Mouse (Mus musculus): ENCODE measurements around the gene 2510002D24Rik. TPM values are rescaled to one million over a fixed set of nuclear protein-coding genes. Genes with fewer than 3 reads are reported as not detected.
A peak's percentile ranks its signal among the peaks of the same experiment; 100 is the strongest.

The 2510002D24Rik gene
- 10 to 100 TPM; 23.8 to 28.2 TPM for total RNA-seq (2021)

DNA sequence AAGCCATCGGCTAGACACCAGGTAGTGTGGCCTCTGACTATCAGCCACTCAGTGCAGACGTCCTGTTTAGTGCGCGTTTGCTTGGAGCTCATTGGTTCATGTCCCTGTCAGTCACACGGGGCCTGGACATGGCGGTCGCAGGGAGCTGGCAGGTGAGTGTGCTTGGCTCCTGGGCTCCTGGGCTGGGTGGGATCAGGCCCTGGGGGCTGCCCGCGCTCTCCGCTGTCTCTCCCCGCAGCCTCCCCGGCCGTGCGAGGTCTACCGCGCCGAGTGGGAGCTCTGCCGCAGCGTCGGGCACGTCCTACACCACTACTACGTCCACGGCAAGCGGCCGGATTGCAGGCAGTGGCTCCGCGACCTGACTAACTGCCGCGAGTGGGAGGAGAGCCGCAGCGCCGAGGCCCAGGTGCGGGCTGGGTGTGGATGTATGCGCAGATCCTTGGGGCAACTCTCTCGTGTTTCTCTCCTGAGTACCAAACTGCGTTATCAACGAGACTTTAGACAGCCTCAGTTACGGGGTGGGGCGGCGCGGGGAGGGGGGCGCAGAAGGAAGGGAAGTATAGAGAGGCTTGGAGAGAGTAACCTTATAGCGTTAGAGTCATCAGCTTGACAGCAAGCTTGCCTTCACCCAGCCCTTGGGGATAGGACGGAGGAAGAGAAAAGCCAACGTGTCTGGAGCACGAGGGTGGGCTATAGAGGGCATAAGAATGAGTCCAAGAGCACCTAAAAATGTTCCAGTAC lies at the start of gene 2510002D24Rik, which contains the start of gene Gm28539:
TSS of gene 2510002D24Rik (plus strand) at position 111 of the 741 bp plus-strand sequence.
TSS of gene Gm28539 (plus strand) at position 117 of the 741 bp plus-strand sequence.
- DNase-seq (ENCODE audit: extremely low spot score in 1 of 2, low spot score in 1 of 2) = peak; percentile 85 to 91

DNA sequence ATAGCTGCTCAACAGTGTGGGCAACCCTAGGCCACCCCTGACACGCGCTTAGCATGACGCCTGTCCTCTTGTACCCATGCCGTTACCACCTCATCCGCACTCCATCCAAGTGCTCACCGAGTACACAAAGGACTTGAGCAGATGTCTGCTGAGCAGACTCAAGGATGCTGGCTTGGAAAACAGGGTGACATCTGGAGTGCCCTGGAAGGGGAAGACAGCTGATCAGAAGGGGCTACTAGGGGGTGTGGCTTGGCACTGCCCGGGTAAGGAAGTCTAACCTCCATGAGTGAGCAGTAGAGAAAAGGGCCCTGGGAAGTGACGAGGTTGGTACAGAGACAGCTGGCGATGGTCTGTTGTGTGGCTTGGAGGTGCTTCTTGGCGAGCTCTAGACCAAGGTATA lies 49.7 kb upstream of the 2510002D24Rik start:
- DNase-seq (ENCODE audit: extremely low spot score in 1 of 2, low spot score in 1 of 2) = no peak

DNA sequence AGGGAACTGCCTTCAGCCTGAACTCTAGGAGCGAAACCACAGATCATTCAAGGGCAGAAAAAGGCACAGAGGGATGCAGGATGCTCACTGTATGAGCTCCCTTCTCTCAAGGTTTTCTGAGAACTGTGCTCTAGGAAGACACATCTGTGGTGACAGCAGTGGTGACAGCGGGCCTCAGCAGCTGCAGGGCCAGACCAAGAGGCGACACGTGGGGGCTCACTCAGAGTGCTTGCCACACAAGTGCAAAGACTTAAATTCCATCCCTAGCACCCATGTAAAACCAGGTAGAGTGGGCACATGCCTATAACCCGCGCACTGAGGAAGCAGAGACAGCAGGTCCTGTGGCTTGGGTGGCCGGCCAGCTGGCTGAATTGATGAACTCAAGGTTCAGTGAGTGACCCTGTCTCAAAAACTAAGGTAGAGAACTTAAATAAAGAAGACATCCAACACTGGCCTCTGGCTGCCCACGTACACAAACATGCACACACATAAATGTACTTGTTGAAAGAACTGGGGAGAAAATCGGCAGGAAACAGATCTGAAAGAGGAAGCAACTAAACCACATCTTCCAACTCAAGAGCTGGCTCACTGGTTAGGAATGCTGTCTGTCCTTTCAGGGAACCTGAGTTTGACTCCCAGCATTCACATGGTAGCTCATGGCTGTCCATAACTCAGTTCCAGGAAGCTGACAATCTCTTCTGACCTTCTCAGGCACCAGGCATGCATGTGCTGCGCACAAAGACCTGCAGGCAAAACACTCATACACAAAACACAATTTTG lies 47.6 kb upstream of the 2510002D24Rik start:
- DNase-seq (ENCODE audit: extremely low spot score in 1 of 2, low spot score in 1 of 2) = no peak

DNA sequence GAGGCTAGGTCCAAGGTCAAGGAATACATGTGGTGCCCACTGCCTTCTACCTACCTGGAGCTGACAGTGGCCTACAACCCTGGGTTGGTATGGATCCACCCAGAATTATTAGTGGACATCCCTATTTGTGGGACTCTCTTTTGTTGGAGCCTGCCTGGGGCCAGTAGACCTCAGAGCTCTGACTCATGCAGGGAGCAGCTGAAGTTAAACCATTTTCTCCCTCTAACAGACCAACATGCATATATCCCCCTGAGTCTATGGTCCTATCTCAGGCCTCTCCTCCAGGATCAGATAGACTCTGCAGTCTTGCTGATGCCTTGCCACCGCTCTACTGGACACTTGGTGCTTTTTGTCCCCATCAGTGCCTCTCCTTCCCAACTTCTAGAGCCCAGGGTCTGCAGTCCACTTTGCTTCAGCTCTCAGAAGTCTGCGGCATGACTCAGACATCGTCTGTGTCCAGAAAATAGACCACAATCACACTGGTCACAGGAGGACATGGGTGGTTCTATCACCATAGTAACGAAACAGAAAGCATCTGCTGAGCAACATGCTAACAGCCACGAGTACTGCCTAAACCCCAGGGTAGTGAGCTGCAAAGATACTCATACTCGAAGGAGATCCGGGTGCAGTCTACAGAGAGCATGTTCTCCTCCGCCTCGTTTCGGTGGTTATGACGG lies 41.0 kb upstream of the 2510002D24Rik start:
- DNase-seq (ENCODE audit: extremely low spot score in 1 of 2, low spot score in 1 of 2) = no peak

DNA sequence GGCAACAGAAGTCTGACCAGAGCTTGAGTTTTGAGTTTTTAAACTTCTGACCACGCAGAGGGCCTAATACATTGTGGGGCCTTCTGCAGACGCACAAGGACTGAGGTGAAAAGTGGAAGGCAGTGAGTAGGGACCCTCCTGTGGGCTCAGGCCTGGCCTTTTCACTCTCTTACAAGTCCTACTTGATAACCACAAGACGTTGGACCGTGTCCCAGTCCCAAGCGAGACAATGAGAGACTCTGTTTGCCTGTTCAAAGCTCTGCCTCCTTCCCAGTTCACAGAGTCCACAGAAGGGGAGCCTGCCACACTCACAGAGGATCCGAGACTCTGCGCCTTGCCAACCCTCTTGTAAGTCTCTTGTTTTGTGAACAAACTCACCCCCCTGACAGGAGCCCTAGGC lies 39.7 kb upstream of the 2510002D24Rik start:
- DNase-seq (ENCODE audit: extremely low spot score in 1 of 2, low spot score in 1 of 2) = no peak

DNA sequence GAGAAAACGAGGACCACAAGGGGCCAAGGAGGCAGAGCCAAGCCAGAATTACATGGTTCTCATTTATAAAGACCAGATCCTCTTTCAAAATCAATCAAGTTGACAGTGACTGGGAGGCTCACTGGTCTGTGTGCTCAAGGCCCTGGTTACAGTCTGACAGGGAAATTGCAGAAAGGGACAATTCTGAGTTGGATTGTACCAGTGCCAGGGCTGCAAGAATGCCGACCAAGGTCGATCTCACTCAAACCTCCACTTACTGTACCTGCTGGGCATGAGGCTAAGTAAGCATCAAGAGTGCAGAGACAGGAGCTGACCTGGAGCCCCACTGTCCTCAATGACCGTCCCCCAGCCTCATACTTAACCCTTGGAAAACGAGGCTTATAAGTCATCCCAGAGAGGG lies 38.2 kb upstream of the 2510002D24Rik start:
- no peak for DNase-seq (ENCODE audit: extremely low spot score in 1 of 2, low spot score in 1 of 2)

DNA sequence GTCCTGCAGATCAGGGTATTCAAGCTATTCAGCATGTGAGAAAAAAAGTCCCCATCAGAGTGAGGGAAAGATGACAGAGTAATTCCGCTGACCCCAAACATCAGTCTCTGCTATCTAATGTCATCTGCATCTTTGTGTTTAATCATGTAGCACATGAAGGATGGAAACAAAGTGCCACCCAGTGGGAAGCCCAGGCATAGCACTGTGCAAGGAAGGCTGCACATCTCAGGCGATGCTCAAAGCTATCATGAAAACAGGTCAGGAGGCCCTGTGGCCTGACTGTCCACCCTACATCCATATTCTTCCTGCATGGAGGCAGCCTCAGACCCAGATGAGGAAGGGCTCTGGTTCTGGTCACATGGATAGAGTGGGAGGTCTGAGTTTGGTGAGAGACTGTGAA lies 37.5 kb upstream of the 2510002D24Rik start:
- DNase-seq (ENCODE audit: extremely low spot score in 1 of 2, low spot score in 1 of 2) = peak; percentile 49 to 76

DNA sequence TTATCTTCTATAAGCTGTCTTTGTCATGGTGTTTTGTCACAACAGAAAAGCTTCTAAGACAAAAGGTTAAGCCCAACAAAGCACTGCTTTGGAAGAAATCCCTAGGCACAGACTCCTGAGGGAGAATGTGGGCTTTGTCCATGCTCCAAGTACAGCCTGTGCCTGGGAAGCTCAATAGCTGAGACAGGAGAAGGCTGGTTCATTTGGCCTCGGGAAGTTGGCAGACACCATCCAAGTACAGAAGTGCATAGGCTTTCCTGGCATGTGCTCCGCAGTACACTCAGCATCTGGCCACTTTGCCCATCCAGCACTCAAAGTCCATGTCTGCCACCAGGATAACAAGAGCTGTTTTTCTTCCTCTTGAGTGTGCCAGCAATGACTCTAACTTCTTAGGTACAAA lies 30.6 kb upstream of the 2510002D24Rik start:
- DNase-seq (ENCODE audit: extremely low spot score in 1 of 2, low spot score in 1 of 2) = no peak

DNA sequence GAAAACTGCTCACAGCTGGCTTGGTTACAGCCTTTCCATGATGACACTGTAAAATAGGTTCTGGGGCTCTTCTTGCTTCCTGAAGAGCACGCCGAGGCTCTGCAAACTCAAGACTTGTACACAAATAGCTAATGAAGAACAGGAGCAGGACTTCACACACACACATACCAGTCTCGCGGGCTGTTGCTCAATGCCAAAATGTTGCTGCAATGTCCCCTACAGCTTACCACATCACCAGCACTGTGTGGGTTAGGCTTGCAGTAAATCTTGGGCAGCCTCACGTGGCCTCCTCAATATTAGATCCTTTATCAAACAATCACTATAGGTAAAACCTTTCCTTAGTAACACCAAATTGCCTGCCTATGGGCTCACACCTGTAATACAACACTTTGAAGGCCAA lies 27.4 kb upstream of the 2510002D24Rik start:
- DNase-seq (ENCODE audit: extremely low spot score in 1 of 2, low spot score in 1 of 2) = no peak

DNA sequence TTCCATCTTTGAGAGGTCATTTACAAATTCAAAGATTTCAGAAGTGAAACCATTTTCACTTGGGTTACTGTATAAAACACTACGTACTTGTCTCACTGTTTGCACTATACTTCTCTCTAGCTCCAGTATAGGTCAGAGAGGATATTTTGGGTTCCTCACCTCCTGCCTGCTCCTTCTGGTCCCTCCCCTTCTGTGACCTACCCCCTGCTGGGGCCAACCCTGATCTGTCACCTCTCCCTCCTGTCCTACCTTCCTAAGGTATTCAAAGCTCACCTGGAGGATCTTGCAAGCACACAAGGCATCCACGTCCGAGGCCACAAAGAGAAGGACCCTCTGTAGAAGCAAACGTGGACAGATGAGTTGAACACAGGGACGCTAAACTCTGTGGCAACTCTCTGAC lies 25.3 kb upstream of the 2510002D24Rik start:
- DNase-seq (ENCODE audit: extremely low spot score in 1 of 2, low spot score in 1 of 2) = no peak

DNA sequence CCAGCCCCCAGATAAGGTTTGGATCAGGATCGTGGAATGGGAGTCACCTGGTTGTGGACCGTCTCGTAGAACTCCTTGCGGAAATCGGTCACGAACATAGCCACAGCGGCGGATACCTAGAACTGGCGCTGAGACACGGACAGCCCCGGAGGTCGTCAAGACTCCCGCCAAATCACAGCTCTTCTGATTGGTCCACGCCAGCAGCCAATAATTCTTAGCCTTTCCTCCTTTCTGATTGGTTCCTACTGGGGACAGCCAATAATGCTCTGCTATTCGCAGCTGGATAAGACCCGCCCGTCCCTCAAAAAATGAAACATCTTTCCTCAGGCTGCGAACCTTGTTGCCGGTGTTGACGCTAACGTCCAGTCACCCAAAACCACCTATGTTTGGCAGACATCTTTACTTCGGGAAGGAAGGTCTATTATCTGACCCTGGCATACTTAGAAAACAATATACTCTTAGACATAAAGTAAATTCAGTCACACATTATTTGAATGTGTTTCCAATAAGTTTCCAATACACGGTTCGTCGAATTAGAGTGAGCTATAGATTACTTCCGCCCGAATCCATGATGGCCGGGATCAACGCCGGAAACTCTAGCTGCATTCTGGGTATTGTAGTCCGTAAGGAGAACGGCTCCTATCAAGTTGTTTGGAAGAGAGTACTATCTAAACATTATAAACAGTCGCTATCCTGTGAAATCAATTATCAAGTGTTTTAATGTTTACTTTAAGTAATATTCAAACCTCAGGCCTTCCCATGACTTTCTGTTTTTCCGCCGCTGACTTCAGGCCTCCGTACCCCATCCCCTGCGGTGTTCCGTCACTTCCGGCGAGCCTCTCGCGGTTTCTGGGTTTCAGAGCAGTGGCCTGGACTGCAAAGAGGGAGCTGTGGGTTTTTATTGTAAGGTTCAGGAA lies 24.7 kb upstream of the 2510002D24Rik start, which contains the start of the genes Ufd1 and Cdc45:
TSS of gene Ufd1 (plus strand) at position 312 of the 917 bp plus-strand sequence.
TSS of gene Cdc45 (minus strand) at position 520 of the 917 bp plus-strand sequence.
- peak; percentile 44 to 75 for DNase-seq (ENCODE audit: extremely low spot score in 1 of 2, low spot score in 1 of 2)

DNA sequence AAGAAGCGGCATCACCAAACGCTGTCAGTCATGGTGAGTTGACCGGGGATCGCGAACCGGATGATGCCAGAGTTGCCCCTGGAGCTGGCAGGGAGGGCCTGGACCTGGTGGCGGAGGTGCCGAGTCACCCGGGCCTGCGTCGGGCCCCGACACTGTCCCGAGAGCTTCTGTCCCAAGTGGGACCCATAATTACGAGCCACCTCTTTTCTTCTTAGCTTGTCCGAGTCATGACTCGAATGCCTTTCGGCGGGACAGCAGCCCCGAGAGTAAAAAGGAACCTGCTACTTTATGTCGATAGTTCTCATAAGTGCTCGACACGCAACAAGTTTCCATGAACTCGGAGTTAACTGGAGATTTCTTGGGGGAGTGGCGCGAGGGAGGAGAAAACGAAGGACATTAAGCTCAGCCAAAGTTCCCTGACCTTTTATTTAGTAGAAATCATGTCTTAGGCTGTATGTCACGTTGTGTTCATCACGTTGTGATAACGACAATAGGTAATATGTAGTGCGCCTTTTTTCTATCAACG lies 23.9 kb upstream of the 2510002D24Rik start:
- DNase-seq (ENCODE audit: extremely low spot score in 1 of 2, low spot score in 1 of 2) = peak in 1 of 2 experiments; percentile 70

DNA sequence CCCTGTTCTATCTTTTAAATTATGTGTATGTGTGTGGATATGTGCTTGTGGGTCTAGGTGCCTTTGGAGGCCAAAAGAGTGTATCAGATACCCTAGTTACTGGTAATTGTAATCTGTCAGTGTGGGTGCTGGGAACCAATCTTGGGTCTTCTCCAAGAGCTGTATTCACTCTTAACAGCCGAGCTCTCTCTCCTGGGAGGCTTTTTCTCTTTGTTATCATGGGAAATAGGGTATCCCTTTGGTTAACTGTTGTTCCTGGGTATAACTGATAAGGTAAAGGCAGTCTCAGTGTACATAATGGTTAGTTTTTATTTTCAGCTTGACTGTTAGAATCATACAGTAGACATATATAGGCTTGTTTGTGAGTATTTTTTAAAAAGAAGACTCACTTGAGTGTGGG lies 14.0 kb upstream of the 2510002D24Rik start:
- no peak for DNase-seq (ENCODE audit: extremely low spot score in 1 of 2, low spot score in 1 of 2)

DNA sequence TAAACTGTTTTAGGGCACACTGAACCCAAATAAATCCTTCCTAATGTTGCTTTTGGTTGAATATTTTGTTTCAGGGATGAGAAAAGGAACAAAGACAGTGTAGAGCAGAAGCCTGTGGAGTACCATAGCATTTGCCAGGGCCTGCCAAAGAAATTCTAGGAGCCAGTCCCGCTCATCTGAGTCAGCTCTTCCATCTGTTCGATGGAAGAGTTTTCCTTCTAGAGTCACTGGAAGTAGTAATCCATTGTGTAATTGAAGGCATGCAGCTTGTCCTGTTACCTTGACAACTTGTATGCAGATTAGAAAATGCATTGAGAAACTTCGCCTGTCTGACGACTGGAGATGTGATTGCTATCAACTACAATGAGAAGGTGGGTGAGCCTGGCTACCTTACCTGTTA lies 13.5 kb upstream of the 2510002D24Rik start:
- DNase-seq (ENCODE audit: extremely low spot score in 1 of 2, low spot score in 1 of 2) = no peak

DNA sequence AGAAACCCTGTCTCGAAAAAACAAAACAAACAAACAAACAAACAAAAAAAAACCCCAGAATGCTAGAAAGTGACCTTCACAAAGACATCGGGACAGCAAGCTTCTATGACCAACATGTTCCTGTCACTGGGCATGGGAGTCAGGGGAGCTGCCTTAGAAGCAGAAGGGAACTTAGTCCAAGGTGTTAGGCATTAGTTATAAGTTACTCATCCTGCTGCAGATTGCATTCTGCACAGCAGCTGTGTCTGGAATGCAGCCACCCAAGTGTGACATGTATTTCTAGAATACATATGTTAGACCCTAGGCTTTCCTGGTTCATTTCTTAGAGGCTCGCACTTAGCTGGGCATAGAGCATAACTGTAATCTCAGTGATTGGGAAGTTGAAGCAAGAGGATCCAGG lies 7.7 kb upstream of the 2510002D24Rik start:
- DNase-seq (ENCODE audit: extremely low spot score in 1 of 2, low spot score in 1 of 2) = no peak

DNA sequence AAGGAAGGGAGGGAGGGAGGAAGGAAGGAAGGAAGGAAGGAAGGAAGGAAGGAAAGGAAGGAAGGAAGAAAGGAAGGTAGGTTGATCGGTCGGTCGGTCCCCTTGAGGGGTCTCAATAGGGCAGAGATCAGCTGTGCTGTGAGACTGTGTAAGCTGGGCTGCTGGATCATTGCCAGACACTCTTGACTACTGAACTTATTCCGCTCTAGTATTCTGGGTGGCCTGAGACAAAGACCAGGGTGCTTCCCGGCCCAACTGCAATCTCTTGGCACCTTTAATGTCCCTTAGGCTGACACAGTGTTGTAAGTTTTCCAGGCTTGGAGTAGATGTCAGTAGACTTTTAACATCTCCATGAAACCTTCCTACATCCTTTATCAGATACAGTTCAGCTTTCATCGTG lies 7.3 kb upstream of the 2510002D24Rik start:
- DNase-seq (ENCODE audit: extremely low spot score in 1 of 2, low spot score in 1 of 2) = no peak

DNA sequence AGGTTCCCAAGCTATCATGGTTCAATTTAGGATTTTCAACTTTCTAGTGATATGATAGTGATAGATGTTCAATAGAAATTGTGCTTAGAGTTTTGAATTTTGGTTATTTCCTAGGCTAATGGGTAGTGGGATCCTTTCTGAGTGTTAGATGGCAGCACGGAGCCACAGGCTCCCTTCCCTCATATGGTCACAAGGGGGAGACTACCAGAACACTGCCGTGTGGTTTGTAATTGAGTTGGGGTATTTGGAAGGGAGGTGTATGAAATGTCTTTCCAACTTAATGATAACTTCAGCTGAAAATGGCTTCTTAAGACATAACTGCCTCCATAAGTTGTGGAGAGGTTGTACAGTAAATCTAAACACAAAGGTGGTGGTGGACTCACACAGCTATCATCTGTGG lies 2.9 kb upstream of the 2510002D24Rik start:
- no peak for DNase-seq (ENCODE audit: extremely low spot score in 1 of 2, low spot score in 1 of 2)

DNA sequence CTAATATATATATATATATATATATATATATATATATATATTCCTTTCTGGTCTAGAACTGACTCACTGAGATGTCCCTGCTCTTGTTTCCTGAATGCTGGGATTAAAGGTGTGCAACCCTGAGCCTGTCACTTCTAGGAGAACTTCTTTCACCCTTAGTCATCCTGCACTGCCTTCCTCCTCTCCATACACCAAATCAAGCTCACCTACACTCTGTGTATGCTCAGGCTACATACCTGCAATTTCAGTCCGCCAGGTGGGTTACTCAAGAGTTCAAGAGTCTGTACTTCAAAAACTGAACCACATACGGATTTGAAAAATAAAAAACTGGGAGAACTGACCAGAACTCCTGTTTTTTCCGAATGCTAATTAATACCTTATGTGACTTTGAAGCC lies 308 bp upstream of the 2510002D24Rik start:
- DNase-seq (ENCODE audit: extremely low spot score in 1 of 2, low spot score in 1 of 2) = no peak

DNA sequence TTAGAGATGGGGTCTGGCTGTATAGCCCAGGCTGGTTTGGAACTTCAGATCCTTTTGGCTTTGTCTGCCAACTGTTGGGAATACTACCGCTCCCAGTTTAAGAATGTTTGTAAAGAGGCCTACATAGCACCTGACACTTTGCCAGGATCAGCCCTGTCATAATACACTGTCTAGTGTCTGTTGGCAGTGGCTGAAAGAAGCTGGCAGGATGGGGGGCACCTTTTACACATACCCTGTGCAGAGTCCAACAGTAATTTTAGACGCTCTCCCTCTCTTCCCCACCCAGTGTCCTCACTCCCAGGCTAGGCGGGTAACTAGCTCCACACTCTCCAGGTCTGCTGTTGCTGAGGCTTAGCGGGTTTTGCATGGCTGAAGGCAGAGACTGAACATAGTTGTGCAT lies 2.0 kb downstream of the 2510002D24Rik start:
- DNase-seq (ENCODE audit: extremely low spot score in 1 of 2, low spot score in 1 of 2) = no peak
